Mouse (Mus musculus) heart, adult 11 months (tissue): ENCODE measurements around the gene Grb2.

Experiments
- DNase-seq: peaks from one replicate; pipeline ENCODE4 v3.0.0; 2022

Gene Grb2

GRCm38 (mm10) chr11:115623487-115624070 is 84.8 kb downstream of the Grb2 start:
- DNase-seq = peak; percentile 93

- peak; percentile 86 for DNase-seq
Observed at GRCm38 (mm10) chr11:115619949-115620348, 88.4 kb downstream of the Grb2 start.

- DNase-seq = peak; percentile 87
Observed at GRCm38 (mm10) chr11:115618732-115619516, 89.5 kb downstream of the Grb2 start.

- DNase-seq = no peak
Observed at GRCm38 (mm10) chr11:115618001-115618400, 90.4 kb downstream of the Grb2 start.

- DNase-seq = no peak
Observed at GRCm38 (mm10) chr11:115616893-115617292, 91.5 kb downstream of the Grb2 start.

GRCm38 (mm10) chr11:115616371-115616770 is 92.0 kb downstream of the Grb2 start:
- DNase-seq = no peak

- DNase-seq = no peak
Observed at GRCm38 (mm10) chr11:115615875-115616274, 92.5 kb downstream of the Grb2 start.

- peak; percentile 94 for DNase-seq
Observed at GRCm38 (mm10) chr11:115615108-115615825, 93.1 kb downstream of the Grb2 start.

GRCm38 (mm10) chr11:115614346-115615107 is 93.9 kb downstream of the Grb2 start:
- DNase-seq = peak; percentile 94

GRCm38 (mm10) chr11:115613138-115613945 is 95.1 kb downstream of the Grb2 start:
- peak; percentile 96 for DNase-seq

GRCm38 (mm10) chr11:115612410-115613137 is 95.8 kb downstream of the Grb2 start, which contains the start of gene Mif4gd:
Gene Mif4gd (minus strand): TSS chr11:115612969.
- DNase-seq = peak; percentile 99

GRCm38 (mm10) chr11:115612059-115612409 is 96.4 kb downstream of the Grb2 start:
- peak; percentile 98 for DNase-seq

GRCm38 (mm10) chr11:115611173-115611572 is 97.2 kb downstream of the Grb2 start:
- DNase-seq = no peak

GRCm38 (mm10) chr11:115609576-115609975 is 98.8 kb downstream of the Grb2 start:
- peak; percentile 91 for DNase-seq

GRCm38 (mm10) chr11:115608421-115609399 is 99.7 kb downstream of the Grb2 start:
- DNase-seq = peak; percentile 92

- DNase-seq = no peak
Observed at GRCm38 (mm10) chr11:115606733-115607132, 101.7 kb downstream of the Grb2 start.

GRCm38 (mm10) chr11:115604304-115604696 is 104.1 kb downstream of the Grb2 start:
- no peak for DNase-seq

GRCm38 (mm10) chr11:115603476-115604303 is 104.7 kb downstream of the Grb2 start, which contains the start of the genes Mrps7 and Gga3:
Gene Mrps7 (plus strand): TSS chr11:115603925.
Gene Gga3 (minus strand): TSS chr11:115604051.
- peak; percentile 99 for DNase-seq

GRCm38 (mm10) chr11:115603128-115603475 is 105.3 kb downstream of the Grb2 start:
- no peak for DNase-seq
